Mouse (Mus musculus) layer of hippocampus, adult 9-10 months (tissue): ENCODE results near the gene Gm12887.

Experiments
- DNase-seq: peaks from one replicate; pipeline ENCODE4 v3.0.0; 2022; ENCODE audit warnings: low spot score

The Gm12887 gene

DNA sequence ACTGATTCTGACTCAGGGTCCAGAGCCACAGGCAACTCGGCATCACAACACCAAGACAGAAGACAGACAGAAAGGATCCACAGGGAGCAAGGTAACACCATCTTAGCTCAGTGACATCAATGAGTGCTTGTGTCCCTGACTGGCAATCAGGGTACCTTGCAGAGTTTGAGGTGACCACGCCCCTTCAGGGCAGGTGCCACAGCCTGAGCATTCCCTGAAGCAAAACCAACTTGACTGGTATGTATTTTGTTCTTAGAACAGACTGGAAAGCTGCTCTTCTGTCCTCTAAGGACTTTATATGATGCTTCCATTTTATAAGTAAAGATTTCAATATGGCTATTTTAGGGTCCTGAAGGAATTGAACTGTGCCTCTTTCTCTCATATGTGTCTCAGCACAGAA is at the start of gene Gm12887:
TSS of gene Gm12887 (minus strand) at position 101 of the 400 bp plus-strand sequence.
- no peak for DNase-seq

DNA sequence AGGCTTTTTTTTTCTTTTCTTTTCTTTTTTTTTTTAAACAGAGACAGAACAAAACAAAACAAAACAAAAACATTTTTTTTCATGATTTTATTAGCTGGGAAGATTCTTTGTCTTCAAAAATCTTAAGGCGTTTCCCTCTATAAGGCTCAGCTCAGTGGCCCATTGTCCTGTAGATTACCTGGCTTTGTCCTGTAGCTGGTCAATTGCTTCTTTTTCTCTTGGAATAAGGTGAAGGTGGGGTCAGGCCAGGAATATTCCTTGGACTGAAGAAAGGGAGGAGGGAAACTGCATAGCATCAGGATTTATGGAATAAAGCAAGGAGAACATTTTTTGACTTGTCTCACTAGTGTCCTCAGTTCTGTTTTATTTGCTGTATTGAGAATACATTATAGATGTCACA is 35.1 kb upstream of the Gm12887 start:
- DNase-seq, result no peak
